Mouse (Mus musculus) layer of hippocampus, postnatal 14 days (tissue): ENCODE results near the gene Mpo. TPM values are rescaled to one million over a fixed set of nuclear protein-coding genes. Genes with fewer than 3 reads are reported as not detected.

Experiments used
- DNase-seq, 2 experiments: peaks; one replicate each; pipeline ENCODE4 v3.0.0; 2021 to 2022; ENCODE audit warnings: low spot score in 2 of 2, mixed read lengths in 1 of 2
- total RNA-seq, 2 experiments: library from RNA; stranded (reverse); gene quantifications; 2 replicates each; pipeline ENCODE4 v1.2.3; 2021

Mpo gene
- total RNA-seq, 2 experiments from 2014 or later: 0.14 to 0.52 TPM

DNA sequence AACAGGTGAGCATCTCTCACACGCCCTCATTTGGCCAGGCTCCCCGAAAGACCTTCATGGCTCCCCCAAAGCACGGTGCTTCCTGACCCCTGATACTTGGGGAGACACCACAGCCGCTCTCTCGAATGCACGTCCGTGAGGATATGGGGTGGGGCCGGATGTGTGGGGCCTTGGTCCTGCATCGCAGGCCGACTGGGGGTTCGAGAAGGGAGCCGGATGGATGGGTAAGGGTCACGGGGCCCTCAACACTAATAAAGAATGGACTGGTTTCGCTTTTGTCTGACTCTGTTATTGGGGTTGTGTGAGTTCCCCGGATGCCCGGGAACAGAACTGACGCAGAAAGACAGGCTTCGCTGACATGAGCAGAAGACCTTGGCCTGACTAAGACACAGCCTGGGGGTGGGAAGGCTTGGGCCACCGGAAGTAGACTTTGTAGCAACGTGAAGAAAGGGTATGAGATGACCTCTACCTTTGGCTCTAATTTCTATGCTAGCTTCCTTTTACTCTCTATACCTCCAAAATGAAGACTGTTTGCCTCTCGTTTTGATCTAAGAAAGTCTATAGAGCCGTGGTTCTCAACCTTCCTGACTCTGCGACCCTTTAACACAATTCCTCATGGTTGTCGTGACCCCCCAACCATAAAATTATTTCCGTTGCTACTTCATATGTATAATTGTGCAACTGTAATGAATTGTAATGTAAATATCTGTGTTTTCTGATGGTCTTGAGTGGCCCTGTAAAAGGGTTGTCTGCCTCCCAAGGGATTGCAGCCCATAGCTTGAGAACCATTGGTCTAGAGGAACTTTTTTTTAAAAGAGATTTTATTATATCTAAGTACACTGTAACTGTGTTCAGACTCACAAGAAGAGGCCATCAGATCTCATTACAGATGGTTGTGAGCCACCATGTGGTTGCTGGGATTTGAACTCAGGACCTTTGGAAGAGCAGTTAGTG, 36.1 kb upstream of the Mpo start:
- no peak for DNase-seq

DNA sequence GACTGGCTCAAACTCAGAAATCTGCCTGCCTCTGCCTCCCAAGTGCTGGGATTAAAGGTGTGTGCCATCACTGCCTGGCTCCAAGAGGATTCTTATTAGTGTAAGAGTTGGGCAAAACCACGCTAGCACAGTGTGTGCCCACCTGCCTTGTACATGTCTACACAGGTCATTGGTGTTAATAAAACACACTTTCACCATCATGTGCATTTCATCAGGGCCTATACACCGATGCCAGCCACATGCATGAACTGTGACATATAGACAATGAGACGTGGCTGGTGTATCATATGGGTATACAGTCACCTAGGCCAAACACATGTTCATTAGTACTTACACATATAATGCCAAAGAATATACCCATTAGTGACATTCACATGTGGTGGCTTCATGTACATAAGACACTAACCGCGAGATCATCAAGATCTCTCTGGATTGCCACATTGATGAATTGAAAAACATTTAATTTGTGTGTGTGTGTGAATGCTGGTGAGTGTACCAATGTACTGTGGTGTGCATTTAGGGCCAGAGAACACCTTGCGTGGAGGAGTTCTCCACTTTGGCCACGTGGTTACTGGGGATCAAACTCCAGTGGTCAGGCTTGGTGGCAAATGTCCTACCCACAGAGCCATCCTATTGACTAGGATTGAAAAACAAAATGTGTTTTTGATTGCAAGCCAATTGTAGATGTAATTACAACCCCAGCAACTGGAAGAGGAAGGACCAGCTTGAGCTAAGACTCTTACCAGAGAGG, 35.0 kb upstream of the Mpo start:
- no peak for DNase-seq

DNA sequence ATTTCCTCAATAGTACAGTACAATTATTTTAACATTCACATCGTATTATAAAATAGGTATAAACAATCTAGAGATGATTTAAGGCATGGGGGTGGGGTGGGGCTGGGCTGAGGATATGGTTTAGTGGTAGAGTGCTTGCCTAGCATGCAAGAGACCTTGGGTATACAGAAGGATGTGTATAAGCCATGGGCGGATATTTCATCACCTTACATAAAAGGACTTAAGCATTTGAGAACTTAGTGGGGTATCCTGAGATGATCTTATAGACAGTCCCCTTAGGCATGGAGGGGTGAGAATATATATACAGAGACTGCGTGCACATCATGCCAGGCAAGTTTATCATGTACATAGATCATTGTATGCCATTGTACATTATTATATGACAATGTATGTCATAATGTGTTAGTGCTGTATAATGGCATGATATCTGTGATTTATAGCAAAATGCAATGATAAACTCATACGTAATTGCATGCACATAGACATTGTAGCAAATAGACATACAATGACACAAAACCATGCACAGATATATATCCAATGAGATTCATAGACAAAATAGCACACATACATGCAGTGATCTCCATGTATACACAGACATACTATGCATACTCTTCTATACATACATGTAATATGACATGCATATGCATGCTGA, 34.3 kb upstream of the Mpo start:
- no peak for DNase-seq

DNA sequence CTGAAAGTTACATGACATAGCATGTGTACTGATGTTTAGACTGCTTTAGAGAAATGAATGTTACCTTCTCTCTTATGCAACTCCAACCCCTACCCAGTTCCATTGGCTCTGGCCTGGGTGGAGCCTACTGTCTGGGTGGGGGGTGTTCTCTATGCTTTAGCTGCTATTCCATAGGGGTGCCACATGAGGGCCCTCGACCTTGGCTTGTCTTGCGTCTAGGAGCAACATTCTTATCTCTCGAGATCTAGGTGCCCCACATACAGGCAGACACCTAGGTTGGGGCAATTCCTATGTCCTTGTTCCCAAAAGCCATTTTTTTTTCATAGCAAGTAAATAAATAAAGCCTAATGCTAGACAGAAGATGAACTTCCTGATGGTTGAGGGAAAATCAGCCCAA, 33.8 kb upstream of the Mpo start:
- DNase-seq: no peak

DNA sequence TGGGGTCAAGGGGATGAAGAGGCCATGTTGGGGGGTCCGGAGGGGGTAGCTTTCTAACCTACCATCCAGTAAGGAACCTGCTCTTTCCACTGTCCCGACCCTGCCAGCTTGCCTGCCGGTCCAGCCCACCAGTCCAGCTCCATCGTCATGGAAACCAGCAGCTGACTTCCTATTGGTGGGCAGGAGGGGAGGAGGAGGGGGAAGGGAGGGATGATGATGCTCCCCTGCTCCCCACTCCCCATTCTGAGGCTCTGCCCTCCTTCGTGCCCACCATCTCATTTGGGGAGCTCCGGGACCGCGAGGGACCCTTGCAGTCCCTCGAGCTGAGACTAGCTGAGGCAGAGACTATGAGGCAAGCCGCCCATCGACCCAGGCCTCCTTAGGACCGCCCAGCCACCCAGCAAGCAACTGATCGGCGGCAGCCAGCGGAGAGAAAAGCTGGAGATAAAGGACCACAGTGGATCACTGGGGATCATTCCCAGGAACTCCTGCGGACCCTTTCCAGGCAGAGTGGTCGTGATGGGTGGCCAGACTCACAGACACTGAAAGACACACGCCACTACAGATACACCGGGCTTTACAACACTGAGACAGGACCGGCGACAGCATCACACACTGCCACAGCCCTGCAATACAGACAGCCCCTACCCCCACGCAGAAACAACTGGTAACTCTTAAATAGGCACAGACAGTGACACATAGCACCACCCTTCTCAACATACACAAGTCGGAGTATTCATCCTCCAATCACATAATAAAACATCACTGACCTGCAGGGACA, 32.9 kb upstream of the Mpo start, which contains the start of gene Tspoap1:
Gene Tspoap1, plus strand, starts transcription at position 241 of the 781 bp plus-strand sequence.
- peak; percentile 73 to 87 for DNase-seq

DNA sequence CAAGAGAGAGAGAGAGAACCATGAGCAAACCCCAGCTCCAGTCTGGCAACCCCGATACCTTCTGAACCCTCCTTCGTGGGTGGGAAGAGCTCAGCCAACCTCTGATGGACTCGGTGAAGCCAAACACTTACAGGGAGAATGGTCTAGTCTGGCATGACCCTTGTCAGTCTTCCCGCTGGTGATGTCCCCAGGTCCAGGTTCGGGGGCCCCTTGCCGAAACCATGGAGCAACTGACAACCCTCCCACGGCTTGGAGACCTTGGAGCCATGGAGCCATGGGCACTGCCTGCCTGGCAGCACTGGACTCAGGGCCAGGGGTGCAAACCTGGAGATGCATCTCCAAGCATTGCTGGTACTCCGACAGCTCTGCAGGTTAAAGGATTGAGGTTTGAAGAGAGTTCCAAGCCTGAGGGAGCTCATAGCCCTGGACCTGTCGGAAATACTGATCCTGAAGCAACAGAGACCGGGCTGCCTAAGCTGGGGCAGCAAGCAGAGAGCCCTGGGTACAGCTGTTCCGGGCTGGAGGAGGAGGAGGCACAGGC, 32.1 kb upstream of the Mpo start:
- DNase-seq: no peak

DNA sequence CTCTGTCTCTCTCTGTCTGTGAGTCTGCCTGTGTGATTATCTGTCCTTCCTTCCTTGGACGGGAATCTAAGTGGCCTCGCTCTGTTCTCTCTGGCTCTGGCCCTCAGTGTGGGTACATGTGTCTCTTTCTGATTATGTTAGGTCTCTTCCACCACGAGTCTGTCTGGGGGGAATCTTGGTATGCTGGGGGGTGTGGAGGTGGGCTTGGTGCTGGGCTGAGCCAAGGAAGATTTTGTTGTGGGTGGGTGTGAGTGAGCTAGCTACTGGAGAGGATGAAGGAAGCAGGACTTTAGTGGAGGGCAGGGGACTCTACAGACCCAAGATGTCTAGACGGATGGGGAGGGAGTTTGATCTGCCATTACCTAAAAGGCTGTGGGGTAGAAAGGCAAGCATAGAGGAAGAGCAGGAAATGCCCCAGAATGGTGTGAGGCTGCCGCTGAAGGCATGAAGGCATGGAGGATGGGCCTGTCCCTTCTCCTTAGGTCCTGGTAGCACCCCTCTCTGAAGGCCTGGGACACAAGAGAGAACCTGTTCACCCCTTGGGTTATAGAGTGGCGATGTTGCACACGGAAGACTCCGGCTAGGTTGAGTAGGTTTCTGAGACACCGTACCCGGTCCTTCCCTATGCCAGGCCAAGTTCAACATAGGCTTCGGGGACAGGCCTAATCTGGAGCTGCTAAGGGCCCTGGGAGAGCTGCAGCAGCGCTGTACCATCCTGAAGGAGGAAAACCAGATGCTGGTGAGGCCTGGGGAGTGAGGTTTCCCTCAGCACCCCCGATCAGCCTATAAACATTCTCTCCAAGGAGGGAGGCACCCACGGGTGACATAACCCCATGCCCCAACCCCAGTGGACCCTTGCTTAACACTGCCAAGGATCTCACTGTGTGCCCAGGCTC, 31.3 kb upstream of the Mpo start:
- no peak for DNase-seq

DNA sequence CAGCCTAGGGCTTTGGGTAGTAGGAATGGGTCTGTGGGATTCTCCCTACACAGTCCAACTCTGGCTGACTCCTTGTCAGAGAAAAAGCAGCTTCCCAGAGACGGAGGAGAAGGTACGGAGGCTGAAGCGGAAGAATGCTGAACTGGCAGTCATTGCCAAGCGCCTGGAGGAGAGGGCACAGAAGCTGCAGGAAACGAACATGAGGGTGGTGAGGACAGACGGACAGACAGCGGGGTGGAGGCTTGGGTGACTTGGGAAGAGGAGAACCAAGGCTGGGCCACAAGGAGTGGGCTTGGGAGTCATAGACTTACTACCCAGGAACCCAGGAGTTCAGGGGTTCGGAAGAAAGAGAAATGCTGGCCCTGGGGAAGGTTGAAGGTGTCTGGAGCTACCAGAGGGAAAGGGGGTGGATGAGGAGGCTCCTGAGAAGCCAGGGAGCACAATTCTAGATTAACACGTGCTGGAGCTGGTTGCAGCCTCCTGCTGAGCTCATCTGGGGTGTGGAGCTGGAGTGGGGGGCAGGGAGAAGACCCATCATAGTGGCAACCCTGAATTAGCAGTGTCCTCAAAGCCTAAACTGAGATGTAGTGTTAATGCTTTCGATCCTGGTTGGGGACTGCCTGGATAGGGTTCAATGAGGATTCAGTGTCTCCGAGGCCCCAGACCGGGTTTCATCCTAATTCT, 30.5 kb upstream of the Mpo start:
- no peak for DNase-seq

DNA sequence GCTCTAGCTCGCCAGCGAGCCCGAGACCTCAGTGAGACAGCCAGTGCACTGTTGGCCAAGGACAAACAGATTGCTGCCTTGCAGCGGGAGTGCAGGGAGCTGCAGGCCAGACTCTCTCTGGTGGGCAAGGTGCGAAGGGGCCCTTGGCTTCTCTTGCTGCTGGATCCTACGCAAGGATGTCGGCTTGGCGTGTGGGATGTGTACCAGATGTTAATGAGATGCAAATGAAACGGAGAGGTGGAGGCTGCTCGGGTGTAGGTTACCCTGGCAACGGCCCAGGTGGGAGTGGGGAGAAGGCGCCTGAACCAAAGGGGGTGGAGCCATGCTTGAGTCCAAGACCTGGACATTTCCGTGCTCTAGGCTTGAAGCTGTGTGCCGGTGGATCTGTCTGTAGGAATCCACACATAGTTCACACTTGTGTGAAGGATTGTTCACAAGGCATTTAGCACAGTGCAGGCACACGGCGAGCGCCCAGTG, 29.8 kb upstream of the Mpo start:
- peak in 1 of 2 experiments; percentile 46 for DNase-seq

DNA sequence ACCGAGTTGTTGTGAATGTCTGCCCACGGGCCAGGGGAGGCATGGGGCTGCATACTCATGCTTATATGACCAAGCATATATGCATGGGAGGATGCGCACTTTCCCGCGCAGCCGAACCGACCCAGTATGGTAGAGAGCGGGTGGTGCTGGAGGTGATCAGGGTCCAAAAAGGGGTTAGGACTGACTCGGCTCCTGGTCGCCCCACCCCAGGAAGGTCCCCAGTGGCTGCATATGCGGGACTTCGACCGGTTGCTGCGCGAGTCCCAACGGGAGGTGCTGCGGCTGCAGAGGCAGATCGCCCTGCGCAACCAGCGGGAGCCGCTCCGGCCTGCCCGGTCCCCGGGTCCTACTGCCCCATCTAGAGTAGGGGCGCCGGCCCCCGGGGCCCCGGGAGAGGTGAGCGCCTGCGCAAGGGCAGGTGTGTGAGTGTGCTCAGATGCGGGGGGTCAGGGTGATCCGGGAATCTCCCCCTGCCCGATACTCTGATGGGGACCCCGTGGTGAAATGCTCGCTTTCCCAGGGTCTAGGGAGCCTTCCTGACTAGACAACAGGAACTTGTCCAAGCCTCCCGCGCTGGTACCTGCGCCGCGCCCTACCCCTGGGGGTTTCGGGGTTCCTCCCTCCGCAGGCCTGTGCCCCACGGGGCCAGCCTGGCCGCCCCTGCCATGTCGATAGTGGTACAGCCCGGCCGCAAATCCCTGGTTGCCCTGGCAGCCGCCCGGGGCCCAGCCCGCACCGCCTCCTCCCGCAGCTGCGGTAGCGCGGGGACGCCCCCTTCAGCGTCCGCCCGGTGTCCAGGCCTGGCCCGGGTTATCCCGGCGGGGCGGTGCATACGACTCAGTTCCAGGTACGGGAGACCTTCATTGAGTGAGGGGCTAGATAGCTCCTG, 29.1 kb upstream of the Mpo start:
- peak in 1 of 2 experiments; percentile 64 for DNase-seq

DNA sequence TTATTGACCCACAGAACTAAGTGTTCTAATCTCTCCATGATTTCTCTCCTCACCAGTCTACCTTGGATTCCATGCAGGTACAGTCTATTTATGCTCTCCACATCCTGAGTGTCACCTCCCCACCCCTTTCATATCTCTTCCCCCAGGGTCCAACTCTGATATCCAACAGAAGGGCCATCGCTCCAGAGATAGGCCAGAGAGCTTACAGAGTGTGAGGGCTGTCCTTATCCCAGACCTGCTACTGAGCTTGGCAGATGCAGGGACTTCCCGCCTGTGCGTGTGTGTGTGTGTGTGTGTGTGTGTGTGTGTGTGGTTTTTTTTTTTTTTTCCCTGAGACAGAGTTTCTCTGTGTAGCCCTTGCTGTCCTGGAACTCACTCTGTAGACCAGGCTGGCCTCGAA, 24.6 kb upstream of the Mpo start:
- no peak for DNase-seq

DNA sequence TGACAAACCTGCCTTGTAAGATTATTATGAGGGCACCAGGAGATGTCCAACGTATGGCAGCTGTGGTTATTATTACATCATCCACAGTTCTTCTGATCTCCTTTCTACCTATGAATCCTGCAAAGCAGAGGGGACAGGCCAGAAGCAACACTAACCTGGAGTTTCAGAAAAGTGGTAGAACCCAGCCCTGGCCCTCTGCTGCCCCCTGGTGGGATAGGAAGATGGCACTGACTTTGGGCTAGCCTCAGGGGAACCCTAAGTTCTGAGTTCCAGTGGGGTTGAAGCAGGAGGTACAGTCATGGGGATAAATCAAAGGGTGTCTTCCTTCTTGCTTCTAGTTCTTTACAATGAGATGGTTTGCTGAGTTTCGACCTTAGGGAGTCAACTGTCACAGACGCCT, 22.4 kb upstream of the Mpo start:
- DNase-seq: peak in 1 of 2 experiments; percentile 59

DNA sequence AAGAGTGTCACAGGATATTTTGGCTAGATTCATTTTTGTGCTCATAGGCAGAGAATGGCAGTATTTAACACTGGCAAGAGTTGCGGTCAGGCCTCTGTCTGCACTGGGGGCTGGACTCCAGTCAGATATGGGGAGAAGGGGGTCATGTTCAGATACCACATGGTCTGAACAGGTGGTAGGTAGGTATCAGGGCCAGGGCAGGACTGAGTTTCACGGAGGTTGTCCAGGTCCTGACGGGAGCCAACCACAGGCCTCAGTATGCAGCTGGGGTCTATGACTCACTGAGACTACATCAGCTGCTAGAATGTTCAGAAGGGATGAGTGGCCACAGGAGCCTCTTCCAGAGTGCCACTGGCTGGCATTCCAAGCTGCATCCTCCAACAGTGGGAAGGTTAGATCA, 21.0 kb upstream of the Mpo start:
- no peak for DNase-seq

DNA sequence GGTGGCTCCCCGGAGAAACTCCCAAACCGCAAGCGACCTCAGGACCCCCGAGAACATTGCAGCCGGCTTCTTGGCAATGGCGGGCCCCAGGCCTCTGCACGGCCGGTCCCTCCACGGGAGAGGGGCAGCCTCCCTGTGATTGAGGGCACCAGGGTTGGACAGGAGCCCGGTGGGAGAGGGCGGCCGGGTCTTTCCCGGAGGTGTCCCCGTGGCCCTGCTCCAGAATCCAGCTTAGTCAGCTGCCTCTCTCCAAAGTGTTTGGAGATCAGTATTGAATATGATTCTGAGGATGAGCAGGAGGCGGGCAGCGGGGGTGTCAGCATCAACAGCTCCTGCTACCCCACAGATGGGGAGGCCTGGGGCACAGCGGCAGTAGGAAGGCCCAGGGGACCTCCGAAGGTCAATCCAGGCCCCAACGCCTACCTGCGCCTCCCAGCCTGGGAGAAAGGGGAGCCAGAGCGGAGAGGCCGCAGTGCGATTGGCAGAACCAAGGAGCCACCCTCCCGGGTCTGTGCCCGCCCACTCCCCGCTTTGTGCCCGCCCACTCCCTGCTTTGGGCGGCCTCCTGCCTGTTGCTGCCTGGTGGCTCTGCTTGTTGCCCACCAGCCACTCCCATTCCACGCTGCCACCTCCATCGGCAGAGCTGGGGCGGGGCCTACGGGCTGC, 15.1 kb upstream of the Mpo start:
- peak in 1 of 2 experiments; percentile 60 for DNase-seq

DNA sequence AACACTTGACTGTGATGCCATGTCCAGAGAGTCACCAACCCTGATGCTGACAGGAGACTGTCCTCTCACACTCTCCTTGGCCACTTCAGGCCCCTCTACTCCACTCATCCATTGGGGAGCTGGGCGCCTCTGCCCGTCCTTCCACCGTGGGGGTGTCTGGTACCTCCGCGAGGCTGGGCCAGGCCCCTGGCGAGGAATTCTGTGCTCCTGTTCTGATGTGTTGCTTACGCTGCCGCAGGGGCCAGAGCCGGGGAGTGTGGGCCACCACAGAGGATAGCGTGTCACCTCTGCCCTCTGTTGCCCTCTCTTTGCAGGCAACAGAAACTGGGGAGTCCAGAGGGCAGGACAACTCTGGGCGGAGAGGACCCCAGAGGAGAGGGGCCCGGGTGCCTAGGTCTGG, 14.5 kb upstream of the Mpo start:
- no peak for DNase-seq

DNA sequence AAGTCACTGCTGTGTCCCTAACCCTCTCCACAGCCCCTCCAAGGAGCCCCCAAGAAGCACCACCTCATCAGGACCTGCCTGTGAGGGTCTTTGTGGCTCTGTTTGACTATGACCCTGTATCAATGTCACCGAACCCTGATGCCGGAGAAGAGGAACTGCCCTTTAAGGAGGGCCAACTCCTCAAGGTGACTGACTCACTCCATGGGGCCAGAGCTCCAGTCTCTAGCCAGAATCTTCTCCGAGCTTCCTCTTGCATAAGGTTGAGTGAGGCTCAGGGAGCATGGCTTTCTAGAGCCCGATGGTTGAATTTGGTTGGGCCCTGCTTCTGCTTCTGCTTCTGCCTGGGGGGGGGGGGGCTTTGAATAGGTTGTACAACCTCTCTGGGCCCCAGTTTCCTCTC, 14.0 kb upstream of the Mpo start:
- no peak for DNase-seq

DNA sequence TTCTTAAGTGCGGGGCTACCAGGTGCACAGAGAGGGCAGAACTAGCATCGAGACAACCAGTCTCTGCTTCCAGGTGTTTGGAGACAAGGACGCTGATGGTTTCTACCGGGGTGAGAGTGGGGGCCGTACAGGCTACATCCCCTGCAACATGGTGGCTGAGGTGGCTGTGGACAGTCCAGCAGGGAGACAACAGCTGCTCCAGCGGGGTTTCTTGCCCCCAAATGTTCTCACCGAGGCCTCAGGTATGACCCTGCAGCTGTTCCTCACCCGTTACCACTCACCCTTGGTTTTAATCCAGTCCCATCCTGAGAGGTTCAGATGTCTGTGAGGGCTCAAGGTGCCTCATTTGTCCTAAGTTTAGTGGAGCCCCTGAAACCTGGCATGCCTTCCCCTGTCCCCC, 13.3 kb upstream of the Mpo start:
- DNase-seq: no peak
